Mouse (Mus musculus): ENCODE results near the gene Sucla2. TPM values are rescaled to one million over a fixed set of nuclear protein-coding genes. Genes with fewer than 3 reads are reported as not detected.

Gene Sucla2
- polyA plus RNA-seq, 1 experiment from 2014 or later, result 110 TPM

GRCm38 (mm10) chr14:73625469-73625868 is 100.3 kb downstream of the Sucla2 start:
- no peak for ATAC-seq
- Histone ChIP-seq H3K9ac (replicated peaks; ENCODE audit: low read depth, low read length) (no peak overlapping the region), H3K9me3 (ENCODE audit: control insufficient read depth, low read length) (no peaks in the 10 kb centered on the region), H3K27ac (ENCODE audit: low read length) (no peak overlapping the region), H3K36me3 (ENCODE audit: control insufficient read depth, insufficient read depth) (no peaks in the 10 kb centered on the region), H3K4me2 (ENCODE audit: low read length) (no peak overlapping the region), H3K27me3 (replicated peaks; ENCODE audit: control insufficient read depth, insufficient read depth, low read length) (no peaks in the 10 kb centered on the region), H3K4me3 (replicated peaks; ENCODE audit: low read length) (no peak overlapping the region), H3K4me1 (replicated peaks; ENCODE audit: control insufficient read depth, insufficient read depth, low read length) (no peaks in the 10 kb centered on the region)
- 68% methylated on average over 3 of the region's 3 CpGs for WGBS

- ATAC-seq, result no peak
- Histone ChIP-seq H3K9ac (replicated peaks; ENCODE audit: low read depth, low read length) (no peak overlapping the region), H3K9me3 (ENCODE audit: control insufficient read depth, low read length) (no peaks in the 10 kb centered on the region), H3K27ac (ENCODE audit: low read length) (no peak overlapping the region), H3K27me3 (replicated peaks; ENCODE audit: control insufficient read depth, insufficient read depth, low read length) (no peaks in the 10 kb centered on the region), H3K4me2 (ENCODE audit: low read length) (no peak overlapping the region), H3K4me3 (replicated peaks; ENCODE audit: low read length) (no peak overlapping the region), H3K36me3 (ENCODE audit: control insufficient read depth, insufficient read depth) (no peaks in the 10 kb centered on the region), H3K4me1 (replicated peaks; ENCODE audit: control insufficient read depth, insufficient read depth, low read length) (0 out of 2 replicates have a peak, but pooled peaks cover 3% of the 10 kb centered on the region)
- 93% methylated on average over 4 of the region's 4 CpGs for WGBS
Measured at GRCm38 (mm10) chr14:73631511-73631910, 106.4 kb downstream of the Sucla2 start.

DNA sequence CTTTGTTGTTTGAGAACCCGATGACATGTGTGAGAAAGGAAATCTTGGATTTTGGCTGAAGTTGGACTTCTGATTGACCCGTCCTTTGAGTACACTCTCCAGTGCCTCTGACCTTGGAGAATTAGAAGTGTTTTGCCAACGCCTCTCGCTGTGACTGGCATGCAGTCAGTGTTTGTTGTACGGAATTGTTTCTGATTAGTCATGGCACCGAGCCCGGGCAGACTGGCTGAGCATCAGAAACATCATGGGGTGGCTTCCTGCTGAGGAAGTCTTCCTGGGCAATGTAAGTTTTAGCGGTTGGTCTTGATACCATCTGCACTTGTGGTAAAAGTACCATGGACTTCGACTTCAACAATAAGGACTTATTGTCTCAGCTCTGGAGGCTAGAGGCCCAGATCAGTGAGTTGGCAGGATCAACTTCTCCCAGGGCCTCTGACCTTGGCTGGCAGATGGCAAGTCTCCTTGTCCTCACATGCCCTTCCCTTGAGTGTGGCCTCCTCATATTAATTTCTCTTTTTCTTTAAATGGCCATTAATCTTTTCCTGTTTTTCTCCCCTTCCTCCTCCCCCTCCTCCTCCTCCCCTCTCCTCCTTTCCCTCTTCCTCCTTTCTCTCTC is 107.6 kb downstream of the Sucla2 start:
- Histone ChIP-seq H3K4me2 (ENCODE audit: low read length) (no peak overlapping the region), H3K36me3 (ENCODE audit: control insufficient read depth, insufficient read depth) (no peaks in the 10 kb centered on the region), H3K27me3 (replicated peaks; ENCODE audit: control insufficient read depth, insufficient read depth, low read length) (no peaks in the 10 kb centered on the region), H3K4me3 (replicated peaks; ENCODE audit: low read length) (no peak overlapping the region), H3K27ac (ENCODE audit: low read length) (no peak overlapping the region), H3K4me1 (replicated peaks; ENCODE audit: control insufficient read depth, insufficient read depth, low read length) (0 out of 2 replicates have a peak, but pooled peaks cover 3% of the 10 kb centered on the region), H3K9me3 (ENCODE audit: control insufficient read depth, low read length) (no peaks in the 10 kb centered on the region), H3K9ac (replicated peaks; ENCODE audit: low read depth, low read length) (no peak overlapping the region)
- 40% methylated on average over 9 of the region's 9 CpGs for WGBS
- ATAC-seq, result peak; percentile 75

DNA sequence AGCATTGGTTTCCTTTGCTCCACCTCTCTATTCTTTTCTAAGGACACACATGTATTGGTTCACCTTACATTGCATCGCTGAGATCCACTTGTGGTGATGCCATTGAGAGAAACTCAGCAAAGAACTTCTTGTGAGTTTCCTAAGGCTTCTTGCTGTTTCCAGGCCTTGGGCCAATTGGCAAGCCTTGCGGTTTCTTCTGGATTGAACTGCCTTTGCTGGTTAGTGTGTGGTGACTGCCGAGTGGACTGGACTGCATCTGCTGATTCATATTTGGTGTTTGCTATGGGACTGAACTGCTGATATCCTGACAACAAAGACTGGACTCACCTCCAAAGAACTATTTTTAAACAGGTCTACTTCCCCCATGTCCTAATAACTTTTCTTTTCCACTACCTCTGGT is 109.2 kb downstream of the Sucla2 start:
- no peak overlapping the region for H3K4me3 ChIP-seq (replicated peaks; ENCODE audit: low read length)
- H3K4me1 ChIP-seq (replicated peaks; ENCODE audit: control insufficient read depth, insufficient read depth, low read length), result 0 out of 2 replicates have a peak, but pooled peaks cover 3% of the 10 kb centered on the region
- 81% methylated on average over 3 of the region's 3 CpGs for WGBS
- no peak overlapping the region for H3K4me2 ChIP-seq (ENCODE audit: low read length)
- H3K27me3 ChIP-seq (replicated peaks; ENCODE audit: control insufficient read depth, insufficient read depth, low read length), result no peaks in the 10 kb centered on the region
- H3K9ac ChIP-seq (replicated peaks; ENCODE audit: low read depth, low read length), result no peak overlapping the region
- H3K27ac ChIP-seq (ENCODE audit: low read length), result no peak overlapping the region
- no peaks in the 10 kb centered on the region for H3K36me3 ChIP-seq (ENCODE audit: control insufficient read depth, insufficient read depth)
- no peaks in the 10 kb centered on the region for H3K9me3 ChIP-seq (ENCODE audit: control insufficient read depth, low read length)
- no peak for ATAC-seq

DNA sequence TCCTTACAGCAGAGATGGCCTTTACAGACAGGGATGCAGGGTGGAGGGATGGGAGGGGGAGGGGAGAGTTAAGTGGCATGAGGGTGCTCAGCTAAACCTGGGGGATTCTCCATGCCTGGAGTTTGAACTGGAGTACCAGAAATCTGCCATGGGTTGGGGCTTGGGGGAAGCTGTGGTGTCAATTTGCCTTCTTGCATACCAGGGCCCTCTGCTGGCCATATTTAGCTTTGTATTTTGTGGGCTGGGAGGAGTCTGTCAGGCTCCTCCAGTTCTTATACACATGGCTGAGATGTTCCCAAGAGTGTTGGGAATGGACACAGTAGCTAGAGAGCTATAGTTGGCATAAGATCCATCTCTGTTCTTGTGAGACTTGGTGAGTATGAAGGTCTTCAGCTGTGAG is 112.3 kb downstream of the Sucla2 start:
- H3K36me3 ChIP-seq (ENCODE audit: control insufficient read depth, insufficient read depth), result no peaks in the 10 kb centered on the region
- H3K9ac ChIP-seq (replicated peaks; ENCODE audit: low read depth, low read length), result no peak overlapping the region
- H3K27me3 ChIP-seq (replicated peaks; ENCODE audit: control insufficient read depth, insufficient read depth, low read length), result no peaks in the 10 kb centered on the region
- no peak for ATAC-seq
- H3K27ac ChIP-seq (ENCODE audit: low read length), result no peak overlapping the region
- H3K4me3 ChIP-seq (replicated peaks; ENCODE audit: low read length), result no peak overlapping the region
- no peak overlapping the region for H3K4me2 ChIP-seq (ENCODE audit: low read length)
- 0 out of 2 replicates have a peak, but pooled peaks cover 1% of the 10 kb centered on the region for H3K4me1 ChIP-seq (replicated peaks; ENCODE audit: control insufficient read depth, insufficient read depth, low read length)
- no peaks in the 10 kb centered on the region for H3K9me3 ChIP-seq (ENCODE audit: control insufficient read depth, low read length)

Other genes starting within 250 kb of the Sucla2 start
- 15.8 and 22.7 TPM in 2 replicates for gene Rb1, start 199.5 kb upstream of the Sucla2 start, polyA plus RNA-seq (2015; fragmentation: Nextera tagmentation; extraction: Ambion mirVana)
- 630 and 738 TPM in 2 replicates for gene Itm2b, start 140.0 kb upstream of the Sucla2 start, polyA plus RNA-seq (2015; fragmentation: Nextera tagmentation; extraction: Ambion mirVana)
- 106 and 110 TPM in 2 replicates for gene Med4, start 15.3 kb upstream of the Sucla2 start, polyA plus RNA-seq (2015; fragmentation: Nextera tagmentation; extraction: Ambion mirVana)
- 7.1 and 7.6 TPM in 2 replicates for gene Nudt15, start 22.9 kb downstream of the Sucla2 start, polyA plus RNA-seq (2015; fragmentation: Nextera tagmentation; extraction: Ambion mirVana)
- not detected in 2 replicates for gene Gm21750, start 135.9 kb downstream of the Sucla2 start, polyA plus RNA-seq (2015; fragmentation: Nextera tagmentation; extraction: Ambion mirVana)